Mouse (Mus musculus) myocyte (in vitro differentiated cells): ENCODE measurements at regions not wholly inside any gene's neighbourhood (a gene's known extent, or its start where the extent isn't known, plus 50 kb on each side); places are given as distances from the start of the nearest gene placed in this dataset.

ENCODE experiments used
- CEBPB ChIP-seq: IDR thresholded peaks from 2 replicates; pipeline ENCODE4 v1.6.1; 2011; ENCODE audit warnings: mild to moderate bottlenecking, moderate library complexity; ENCODE audit not compliant: poor library complexity, insufficient read depth, severe bottlenecking
- E2F4 ChIP-seq: IDR thresholded peaks from one replicate; pipeline ENCODE4 v1.6.1; 2011; ENCODE audit warnings: mild to moderate bottlenecking, control low read depth, moderate library complexity; ENCODE audit not compliant: insufficient read depth
- MAX ChIP-seq: IDR thresholded peaks from one replicate; pipeline ENCODE4 v1.6.1; 2011; ENCODE audit warnings: low read depth, mild to moderate bottlenecking, control low read depth
- MYOD1 ChIP-seq, 3 experiments: IDR thresholded peaks; one replicate each; pipeline ENCODE4 v1.6.1; 2011; ENCODE audit warnings: control low read depth in 2 of 3, low read depth in 2 of 3, mild to moderate bottlenecking in 2 of 3, moderate library complexity in 1 of 3; ENCODE audit not compliant: insufficient read length in 2 of 3, control insufficient read depth in 1 of 3
- MYOG ChIP-seq, 3 experiments: IDR thresholded peaks; one replicate each; pipeline ENCODE4 v1.6.1; 2011; ENCODE audit warnings: control low read depth in 2 of 3, low read depth in 2 of 3, mild to moderate bottlenecking in 2 of 3; ENCODE audit not compliant: insufficient read length in 2 of 3, control insufficient read depth in 1 of 3, insufficient read depth in 1 of 3
- POLR2A ChIP-seq: IDR thresholded peaks from one replicate; pipeline ENCODE4 v1.6.1; 2011; ENCODE audit warnings: low read depth, mild to moderate bottlenecking, control low read depth, moderate library complexity; ENCODE audit not compliant: insufficient read length
- POLR2AphosphoS2 ChIP-seq: IDR thresholded peaks from one replicate; pipeline ENCODE4 v1.6.1; 2011; ENCODE audit warnings: low read depth, control low read depth; ENCODE audit not compliant: insufficient read length
- REST ChIP-seq: IDR thresholded peaks from one replicate; pipeline ENCODE4 v1.6.1; 2011; ENCODE audit warnings: mild to moderate bottlenecking, control low read depth, moderate library complexity; ENCODE audit not compliant: insufficient read depth, insufficient read length
- SRF ChIP-seq: IDR thresholded peaks from one replicate; pipeline ENCODE4 v1.6.1; 2011; ENCODE audit warnings: low read depth; ENCODE audit not compliant: control insufficient read depth, insufficient read length
- TCF12 ChIP-seq: IDR thresholded peaks from one replicate; pipeline ENCODE4 v1.6.1; 2011; ENCODE audit warnings: mild to moderate bottlenecking, control low read depth; ENCODE audit not compliant: poor library complexity, insufficient read depth, severe bottlenecking
- TCF3 ChIP-seq: IDR thresholded peaks from one replicate; pipeline ENCODE4 v1.6.1; 2011; ENCODE audit warnings: low read depth, control low read depth; ENCODE audit not compliant: insufficient read length
- USF1 ChIP-seq: IDR thresholded peaks from one replicate; pipeline ENCODE4 v1.6.1; 2011; ENCODE audit warnings: low read depth, mild to moderate bottlenecking, control low read depth, moderate library complexity

DNA sequence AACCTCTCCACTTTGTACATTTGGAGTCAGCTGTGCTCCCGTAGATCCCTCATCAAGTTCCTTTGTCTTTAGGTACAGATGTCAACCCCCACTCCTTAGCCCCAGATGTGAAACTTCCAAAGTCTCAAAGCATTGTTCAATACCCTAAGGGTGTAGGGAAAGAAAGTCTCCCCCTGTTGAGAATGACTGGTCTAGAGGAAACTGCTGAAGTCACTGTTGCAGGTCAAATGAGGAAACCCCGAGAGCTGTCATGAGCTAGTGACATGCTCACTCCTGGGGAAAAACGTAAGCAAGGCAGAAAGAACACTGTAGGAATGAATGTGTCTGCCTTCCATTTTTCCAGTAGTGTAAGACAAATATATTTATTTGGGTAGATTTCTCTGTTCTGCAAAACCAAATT, 74.8 kb upstream of the Ralgapa2 start:
- no peak for TF ChIP-seq E2F4
- TF ChIP-seq POLR2A, result no peak
- TF ChIP-seq POLR2AphosphoS2, result no peak
- TF ChIP-seq CEBPB, result no peak
- no peak for TF ChIP-seq TCF12
- TF ChIP-seq MYOG (IDR thresholded peaks at IDR 0.05; ENCODE audit: control insufficient read depth in 1 of 3, insufficient read depth in 1 of 3, insufficient read length in 2 of 3, low read depth in 2 of 3), result no peak
- no peak for TF ChIP-seq SRF
- no peak for TF ChIP-seq MAX
- TF ChIP-seq REST, result no peak
- no peak for TF ChIP-seq USF1
- no peak for TF ChIP-seq MYOD1 (IDR thresholded peaks at IDR 0.05; ENCODE audit: control insufficient read depth in 1 of 3, insufficient read length in 2 of 3, low read depth in 2 of 3)
- TF ChIP-seq TCF3, result no peak
